Mouse (Mus musculus): ENCODE measurements at regions not wholly inside any gene's neighbourhood (a gene's known extent, or its start where the extent isn't known, plus 50 kb on each side); places are given as distances from the start of the nearest gene placed in this dataset.
"Not testable (repeated sequence)": the region's sequence is repeated elsewhere in the genome, so short reads cannot be mapped to it uniquely, and the experiment has no call there.

DNA sequence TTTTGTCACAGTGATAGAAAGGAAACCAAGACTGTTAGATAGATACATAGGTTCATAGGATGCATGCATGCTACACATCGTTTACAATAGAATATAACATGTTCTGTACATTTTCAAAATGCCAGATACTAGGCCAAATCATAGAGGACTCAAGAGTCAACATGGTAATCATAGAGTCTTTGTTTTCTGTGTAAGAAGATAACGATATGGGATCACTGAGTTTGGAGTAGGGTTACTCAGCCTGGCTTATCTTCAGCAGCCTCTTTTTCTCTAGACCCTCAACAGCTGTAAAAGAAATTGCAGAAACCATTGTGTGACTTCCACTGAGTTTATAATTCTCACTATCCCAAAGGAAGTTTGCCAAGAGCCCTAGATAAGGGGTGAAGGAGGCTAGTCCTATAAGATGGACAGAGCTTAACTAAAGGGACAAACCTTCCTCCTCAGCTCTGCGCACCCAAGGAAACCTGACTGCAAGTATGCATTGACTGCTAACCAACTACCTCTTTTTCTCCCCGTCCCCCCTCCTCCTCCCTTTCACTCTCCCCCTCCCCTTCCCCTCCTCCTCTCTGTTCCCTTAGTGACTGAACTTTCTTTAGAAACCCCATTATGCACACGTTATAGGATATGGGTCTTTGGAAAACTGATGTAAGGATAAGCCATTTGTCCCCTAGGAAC is 160.8 kb downstream of the Stard3nl start:
- Histone ChIP-seq H3K9ac (no peak overlapping the region), H3K27me3 (ENCODE audit: control insufficient read depth, insufficient read depth, low read length) (no peaks in the 10 kb centered on the region), H3K9me3 (ENCODE audit: control insufficient read depth, low read length) (no peaks in the 10 kb centered on the region), H3K4me2 (replicated peaks) (no peak overlapping the region), H3K27ac (no peak overlapping the region), H3K4me1 (replicated peaks; ENCODE audit: control insufficient read depth, insufficient read depth, low read length) (no peaks in the 10 kb centered on the region), H3K36me3 (replicated peaks; ENCODE audit: control insufficient read depth, insufficient read depth) (no peaks in the 10 kb centered on the region), H3K4me3 (replicated peaks; ENCODE audit: low read length) (no peak overlapping the region)
- DNase-seq (ENCODE audit: low spot score), result no peak
- WGBS, result 61% methylated on average over 5 of the region's 5 CpGs
- ATAC-seq (ENCODE audit: low FRiP score), result no peak

DNA sequence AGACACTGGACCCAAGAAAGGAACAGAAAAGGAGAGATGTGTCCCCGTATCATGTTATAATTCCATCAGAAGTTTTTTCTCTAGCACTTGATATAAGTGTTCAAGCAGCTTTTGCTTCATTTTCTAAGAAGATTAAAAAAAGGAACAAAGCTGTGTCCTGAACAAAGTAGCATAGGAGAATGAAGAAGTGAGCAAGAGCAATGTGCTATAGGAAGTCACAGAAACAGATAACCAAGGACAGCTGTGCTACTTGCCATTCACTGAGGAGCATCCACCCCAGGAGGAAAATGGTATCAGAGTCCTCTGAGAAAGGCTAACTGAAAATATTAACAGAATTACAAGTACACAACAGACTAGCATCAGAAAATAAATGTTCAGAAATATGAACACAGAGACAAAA is 175.6 kb downstream of the Stard3nl start:
- not testable (repeated sequence) for H3K27me3 ChIP-seq (ENCODE audit: control insufficient read depth, insufficient read depth, low read length); H3K4me3 ChIP-seq (replicated peaks; ENCODE audit: low read length); DNase-seq (ENCODE audit: low spot score); H3K27ac ChIP-seq; H3K4me1 ChIP-seq (replicated peaks; ENCODE audit: control insufficient read depth, insufficient read depth, low read length); H3K36me3 ChIP-seq (replicated peaks; ENCODE audit: control insufficient read depth, insufficient read depth); H3K9me3 ChIP-seq (ENCODE audit: control insufficient read depth, low read length); H3K4me2 ChIP-seq (replicated peaks); ATAC-seq (ENCODE audit: low FRiP score); H3K9ac ChIP-seq
- WGBS, result 89% methylated on average over 1 of the region's 1 CpGs

DNA sequence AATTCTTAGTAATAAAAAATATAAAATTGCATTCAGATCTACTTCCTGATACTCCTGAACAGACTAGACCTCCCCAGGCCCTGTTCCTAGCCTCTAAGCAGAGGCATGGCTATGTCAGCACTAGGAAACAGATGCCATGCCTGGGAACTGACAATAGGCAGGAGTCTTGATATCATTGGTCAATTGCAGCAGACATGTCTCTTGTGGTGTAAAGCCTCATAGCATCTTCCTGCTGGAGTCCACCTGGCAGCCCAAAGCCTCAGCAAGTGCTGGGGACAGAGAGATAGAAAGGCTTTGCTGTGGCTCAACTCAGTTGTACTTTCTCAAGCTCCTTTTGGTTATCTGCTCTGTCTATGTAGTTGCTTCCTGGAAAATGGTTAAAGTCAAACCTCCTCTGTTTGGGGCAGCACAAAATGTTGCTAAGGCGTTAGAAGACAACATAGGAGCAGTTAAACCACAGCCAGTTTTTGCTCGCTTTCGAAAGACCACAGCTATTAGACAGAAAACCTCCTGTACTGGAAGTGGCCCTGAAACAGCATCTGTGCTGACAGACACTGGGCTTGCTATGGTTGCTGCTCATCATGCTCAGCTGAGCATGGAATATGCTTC is 176.1 kb downstream of the Stard3nl start:
- WGBS, result 91% methylated on average over 3 of the region's 3 CpGs
- not testable (repeated sequence) for H3K4me3 ChIP-seq (replicated peaks; ENCODE audit: low read length); H3K9ac ChIP-seq; H3K4me1 ChIP-seq (replicated peaks; ENCODE audit: control insufficient read depth, insufficient read depth, low read length); H3K27ac ChIP-seq; H3K27me3 ChIP-seq (ENCODE audit: control insufficient read depth, insufficient read depth, low read length); H3K9me3 ChIP-seq (ENCODE audit: control insufficient read depth, low read length); H3K4me2 ChIP-seq (replicated peaks); ATAC-seq (ENCODE audit: low FRiP score); DNase-seq (ENCODE audit: low spot score); H3K36me3 ChIP-seq (replicated peaks; ENCODE audit: control insufficient read depth, insufficient read depth)

- Histone ChIP-seq H3K9me3 (ENCODE audit: control insufficient read depth, low read length) (no peaks in the 10 kb centered on the region), H3K4me2 (replicated peaks) (no peak overlapping the region), H3K36me3 (replicated peaks; ENCODE audit: control insufficient read depth, insufficient read depth) (no peaks in the 10 kb centered on the region), H3K27ac (no peak overlapping the region), H3K4me1 (replicated peaks; ENCODE audit: control insufficient read depth, insufficient read depth, low read length) (no peaks in the 10 kb centered on the region), H3K27me3 (ENCODE audit: control insufficient read depth, insufficient read depth, low read length) (no peaks in the 10 kb centered on the region), H3K9ac (no peak overlapping the region), H3K4me3 (replicated peaks; ENCODE audit: low read length) (no peak overlapping the region)
- ATAC-seq (ENCODE audit: low FRiP score) (no peak), DNase-seq (ENCODE audit: low spot score) (no peak)
- WGBS, result 91% methylated on average over 1 of the region's 1 CpGs
Measured at GRCm38 (mm10) chr13:19204669-19205068, 190.9 kb downstream of the Stard3nl start.

DNA sequence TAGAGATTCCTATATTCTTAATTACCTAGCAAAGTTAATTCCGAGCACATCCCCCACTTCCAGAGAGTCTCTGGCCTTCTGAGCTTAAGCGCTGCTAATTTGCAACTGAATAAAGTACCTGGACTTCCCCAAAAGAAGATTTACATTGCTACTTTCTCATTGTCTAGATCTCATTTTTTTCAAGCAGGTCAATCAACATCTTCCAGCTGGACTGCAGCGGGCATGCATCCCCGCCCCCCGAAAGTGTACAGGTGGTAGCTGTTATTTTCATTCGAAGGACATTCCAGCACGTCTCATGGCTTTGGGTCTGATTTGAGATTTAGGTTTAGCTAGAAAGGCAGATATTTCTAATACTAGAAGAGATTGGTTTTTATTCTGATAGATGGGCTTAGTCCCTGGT is 193.3 kb downstream of the Stard3nl start:
- not testable (repeated sequence) for H3K4me2 ChIP-seq (replicated peaks); H3K9me3 ChIP-seq (ENCODE audit: control insufficient read depth, low read length); ATAC-seq (ENCODE audit: low FRiP score); H3K4me3 ChIP-seq (replicated peaks; ENCODE audit: low read length); H3K4me1 ChIP-seq (replicated peaks; ENCODE audit: control insufficient read depth, insufficient read depth, low read length); H3K36me3 ChIP-seq (replicated peaks; ENCODE audit: control insufficient read depth, insufficient read depth); H3K27me3 ChIP-seq (ENCODE audit: control insufficient read depth, insufficient read depth, low read length); H3K9ac ChIP-seq; H3K27ac ChIP-seq; DNase-seq (ENCODE audit: low spot score)
- WGBS, result 89% methylated on average over 7 of the region's 7 CpGs

Measured in hindbrain, embryonic 14.5 days (tissue).